Mouse (Mus musculus) neural tube, embryonic 13.5 days (tissue): Measurements from ENCODE around the gene Rnf166. TPM values are rescaled to one million over a fixed set of nuclear protein-coding genes. Genes with fewer than 3 reads are reported as not detected.

Source experiments
- ATAC-seq: fragments of 200-750 bp; cut with Nextera tagmentation; 2 replicates; pipeline ENCODE4 v1.8.0; 2017; ENCODE audit warnings: low read depth, mild to moderate bottlenecking, moderate TSS enrichment, moderate library complexity
- H3K27ac ChIP-seq: fragments of 300-500 bp; sonication (generic); replicated peaks from 2 replicates; pipeline ENCODE4 v1.5.1; 2015; ENCODE audit warnings: moderate library complexity, mild to moderate bottlenecking, inconsistent platforms
- H3K27me3 ChIP-seq: fragments of 300-500 bp; sonication (generic); 2 replicates; pipeline ENCODE4 v1.6.1; 2015; ENCODE audit warnings: mild to moderate bottlenecking, inconsistent platforms
- H3K36me3 ChIP-seq: fragments of 300-500 bp; sonication (generic); 2 replicates; pipeline ENCODE4 v1.6.1; 2015; ENCODE audit warnings: mild to moderate bottlenecking, inconsistent platforms
- H3K4me1 ChIP-seq: fragments of 300-500 bp; sonication (generic); replicated peaks from 2 replicates; pipeline ENCODE4 v1.6.1; 2015; ENCODE audit warnings: inconsistent platforms
- H3K4me2 ChIP-seq: fragments of 300-500 bp; sonication (generic); 2 replicates; pipeline ENCODE4 v1.6.1; 2015; ENCODE audit warnings: inconsistent platforms, mild to moderate bottlenecking, moderate library complexity
- H3K4me3 ChIP-seq: fragments of 300-500 bp; sonication (generic); 2 replicates; pipeline ENCODE4 v1.5.1; 2015; ENCODE audit warnings: mild to moderate bottlenecking, inconsistent platforms
- H3K9ac ChIP-seq: fragments of 300-500 bp; sonication (generic); 2 replicates; pipeline ENCODE4 v1.6.1; 2015; ENCODE audit warnings: moderate library complexity, mild to moderate bottlenecking, inconsistent platforms
- H3K9me3 ChIP-seq: fragments of 300-500 bp; sonication (generic); 2 replicates; pipeline ENCODE4 v1.6.1; 2016; ENCODE audit warnings: inconsistent platforms
- WGBS: fragments of 180-500 bp; shearing (Covaris S2); methylation state at CpG from one replicate; pipeline ENCODE4 v1.1.7; 2015; 5-methylcytosine and 5-hydroxymethylcytosine counted together
- polyA plus RNA-seq: library from polyadenylated mRNA; unstranded; fragments of >200 nt; fragmentation: Nextera tagmentation; extraction: Ambion mirVana; gene quantifications from 2 replicates; pipeline ENCODE4 v1.2.1, GENCODE M21; 2015

Gene Rnf166
- polyA plus RNA-seq: 36.8 and 39.1 TPM in 2 replicates

- under 1% methylated on average over 97 of the region's 103 CpGs for WGBS
- Histone ChIP-seq H3K4me3 (peak within 1 kb of the TSS; percentile 98), H3K4me2 (peak within 1 kb of the TSS; percentile 96), H3K4me1 (peaks cover 30% of the 10 kb centered on the region), H3K9me3 (no peaks in the 10 kb centered on the region), H3K9ac (peak within 1 kb of the TSS; percentile 95), H3K27ac (peak within 1 kb of the TSS; percentile 87), H3K27me3 (no peaks in the 10 kb centered on the region), H3K36me3 (peaks cover 53% of the 10 kb centered on the region)
- peak; percentile 93 for ATAC-seq
Measured at GRCm38 (mm10) chr8:122475580-122476320, at the start of gene Rnf166, which contains the start of gene Ctu2. TSS of gene Rnf166 (minus strand) at chr8:122476064. TSS of gene Ctu2 (plus strand) at chr8:122476143.

- Histone ChIP-seq H3K9me3 (no peaks in the 10 kb centered on the region), H3K27ac (no peak overlapping the region), H3K4me2 (no peak overlapping the region), H3K4me3 (no peak overlapping the region), H3K9ac (no peak overlapping the region), H3K36me3 (no peaks in the 10 kb centered on the region), H3K27me3 (peaks cover 18% of the 10 kb centered on the region; the same call in 1 of the 2 replicates), H3K4me1 (peaks cover 36% of the 10 kb centered on the region)
- ATAC-seq: no peak
- WGBS: 80% methylated on average over 6 of the region's 6 CpGs
Measured at GRCm38 (mm10) chr8:122525004-122525403, 49.1 kb upstream of the Rnf166 start.

GRCm38 (mm10) chr8:122524506-122524905 lies 48.6 kb upstream of the Rnf166 start:
- Histone ChIP-seq H3K4me3 (no peak overlapping the region), H3K36me3 (no peaks in the 10 kb centered on the region), H3K27ac (peak overlapping the region; percentile 74; the same call in 1 of the 2 replicates), H3K9ac (no peak overlapping the region), H3K27me3 (peaks cover 18% of the 10 kb centered on the region; the same call in 1 of the 2 replicates), H3K4me1 (peaks cover 36% of the 10 kb centered on the region), H3K4me2 (peak overlapping the region; percentile 41), H3K9me3 (no peaks in the 10 kb centered on the region)
- no peak for ATAC-seq
- 80% methylated on average over 6 of the region's 6 CpGs for WGBS

GRCm38 (mm10) chr8:122523652-122524360 lies 47.9 kb upstream of the Rnf166 start:
- H3K36me3 ChIP-seq: no peaks in the 10 kb centered on the region
- ATAC-seq: peak; percentile 82
- peaks cover 37% of the 10 kb centered on the region for H3K4me1 ChIP-seq
- H3K4me3 ChIP-seq: no peak overlapping the region
- WGBS: 11% methylated on average over 23 of the region's 23 CpGs
- H3K9me3 ChIP-seq: no peaks in the 10 kb centered on the region
- H3K9ac ChIP-seq: peak overlapping the region; percentile 41; the same call in 1 of the 2 replicates
- peak overlapping the region; percentile 41 for H3K4me2 ChIP-seq
- peak overlapping the region; percentile 74 for H3K27ac ChIP-seq
- H3K27me3 ChIP-seq: peaks cover 18% of the 10 kb centered on the region; the same call in 1 of the 2 replicates

GRCm38 (mm10) chr8:122522796-122523651 lies 47.2 kb upstream of the Rnf166 start:
- peak overlapping the region; percentile 74 for H3K27ac ChIP-seq
- peak; percentile 20; the same call in 1 of the 2 replicates for ATAC-seq
- no peaks in the 10 kb centered on the region for H3K9me3 ChIP-seq
- peak overlapping the region; percentile 41 for H3K4me2 ChIP-seq
- peaks cover 45% of the 10 kb centered on the region for H3K4me1 ChIP-seq
- no peak overlapping the region for H3K4me3 ChIP-seq
- H3K36me3 ChIP-seq: no peaks in the 10 kb centered on the region
- H3K9ac ChIP-seq: peak overlapping the region; percentile 41; the same call in 1 of the 2 replicates
- WGBS: 51% methylated on average over 14 of the region's 14 CpGs
- H3K27me3 ChIP-seq: peaks cover 18% of the 10 kb centered on the region; the same call in 1 of the 2 replicates

- 70% methylated on average over 11 of the region's 11 CpGs for WGBS
- Histone ChIP-seq H3K27me3 (0 out of 2 replicates have a peak, but pooled peaks cover 12% of the 10 kb centered on the region), H3K4me2 (no peak overlapping the region), H3K9ac (no peak overlapping the region), H3K9me3 (no peaks in the 10 kb centered on the region), H3K36me3 (no peaks in the 10 kb centered on the region), H3K4me3 (no peak overlapping the region), H3K4me1 (peaks cover 47% of the 10 kb centered on the region), H3K27ac (0 out of 2 replicates have a peak overlapping the region, but pooled peaks have one; percentile 23)
- no peak for ATAC-seq
Measured at GRCm38 (mm10) chr8:122520611-122521010, 44.7 kb upstream of the Rnf166 start.

GRCm38 (mm10) chr8:122517541-122518190 lies 41.8 kb upstream of the Rnf166 start:
- Histone ChIP-seq H3K9ac (no peak overlapping the region), H3K4me3 (no peak overlapping the region), H3K27ac (peak overlapping the region; percentile 50; the same call in 1 of the 2 replicates), H3K4me2 (no peak overlapping the region), H3K4me1 (peaks cover 18% of the 10 kb centered on the region), H3K36me3 (no peaks in the 10 kb centered on the region), H3K9me3 (no peaks in the 10 kb centered on the region), H3K27me3 (no peaks in the 10 kb centered on the region)
- peak; percentile 36; the same call in 1 of the 2 replicates for ATAC-seq
- 12% methylated on average over 6 of the region's 6 CpGs for WGBS

GRCm38 (mm10) chr8:122515699-122516098 lies 39.8 kb upstream of the Rnf166 start:
- WGBS: 92% methylated on average over 14 of the region's 14 CpGs

GRCm38 (mm10) chr8:122512392-122512791 lies 36.5 kb upstream of the Rnf166 start:
- Histone ChIP-seq H3K27me3 (no peaks in the 10 kb centered on the region), H3K9ac (no peak overlapping the region), H3K4me2 (no peak overlapping the region), H3K4me3 (no peak overlapping the region), H3K9me3 (no peaks in the 10 kb centered on the region), H3K27ac (no peak overlapping the region), H3K36me3 (no peaks in the 10 kb centered on the region), H3K4me1 (peaks cover 14% of the 10 kb centered on the region)
- no peak for ATAC-seq
- 73% methylated on average over 7 of the region's 7 CpGs for WGBS

More at GRCm38 (mm10) chr8:122515699-122516098, 39.8 kb upstream of the Rnf166 start:
- Histone ChIP-seq H3K9me3 (no peaks in the 10 kb centered on the region), H3K9ac (no peak overlapping the region), H3K27ac (no peak overlapping the region), H3K4me1 (peaks cover 29% of the 10 kb centered on the region), H3K4me3 (no peak overlapping the region), H3K4me2 (no peak overlapping the region), H3K27me3 (no peaks in the 10 kb centered on the region), H3K36me3 (no peaks in the 10 kb centered on the region)
- ATAC-seq: no peak

GRCm38 (mm10) chr8:122511552-122511951 lies 35.7 kb upstream of the Rnf166 start:
- no peak overlapping the region; the same call in 1 of the 2 replicates for H3K27ac ChIP-seq

GRCm38 (mm10) chr8:122500856-122501255 lies 25.0 kb upstream of the Rnf166 start:
- H3K9me3 ChIP-seq: no peaks in the 10 kb centered on the region
- H3K27me3 ChIP-seq: no peaks in the 10 kb centered on the region
- H3K4me1 ChIP-seq: no peaks in the 10 kb centered on the region; the same call in 1 of the 2 replicates
- peak; percentile 32; the same call in 1 of the 2 replicates for ATAC-seq
- 35% methylated on average over 10 of the region's 10 CpGs for WGBS
- H3K9ac ChIP-seq: no peak overlapping the region
- no peak overlapping the region for H3K4me3 ChIP-seq
- H3K36me3 ChIP-seq: no peaks in the 10 kb centered on the region
- H3K27ac ChIP-seq: no peak overlapping the region
- no peak overlapping the region for H3K4me2 ChIP-seq

More at GRCm38 (mm10) chr8:122511552-122511951, 35.7 kb upstream of the Rnf166 start:
- no peak for ATAC-seq
- no peaks in the 10 kb centered on the region for H3K27me3 ChIP-seq
- H3K4me1 ChIP-seq: peaks cover 12% of the 10 kb centered on the region
- H3K36me3 ChIP-seq: no peaks in the 10 kb centered on the region
- no peaks in the 10 kb centered on the region for H3K9me3 ChIP-seq
- no peak overlapping the region for H3K4me3 ChIP-seq
- WGBS: 67% methylated on average over 16 of the region's 16 CpGs
- H3K9ac ChIP-seq: 0 out of 2 replicates have a peak overlapping the region, but pooled peaks have one; percentile 34
- H3K4me2 ChIP-seq: no peak overlapping the region
